Comparison of ENCODE assay signal across 17 mouse cellular contexts in the genomic region with DNA sequence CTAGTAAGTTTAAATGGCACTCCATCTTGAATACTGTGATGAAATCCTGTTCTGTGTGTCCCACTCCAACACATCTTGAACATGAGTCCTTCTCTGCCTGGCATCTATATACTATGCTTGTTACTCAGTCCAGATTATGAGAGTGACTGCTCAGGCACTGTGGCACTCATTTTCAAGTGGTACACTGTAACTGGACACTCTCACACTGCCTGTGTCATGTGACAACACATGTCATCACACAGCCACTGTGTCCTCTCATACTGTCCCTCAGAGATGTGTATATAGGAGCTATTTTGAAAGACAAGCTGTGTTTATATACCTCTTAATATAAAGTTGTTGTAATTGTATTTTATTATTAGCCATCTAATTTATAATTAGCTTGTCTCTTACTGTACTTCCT.
"Had no signal": no experiment of that assay in that cellular context is flagged by ENCODE, and none has a peak within 500 bp of the region (broad histone marks: within the 10 kb centered on the region; RNA-seq: fewer than 3 reads in every experiment).

No protein-coding gene starts in this region.

- H3K36me3 ChIP-seq: lung, embryonic 15.5 days; midbrain, embryonic 13.5 days; midbrain, embryonic 15.5 days; neural tube, embryonic 12.5 days; stomach, embryonic 15.5 days had no signal

- H3K9me3 ChIP-seq: lung, embryonic 15.5 days; megakaryocyte, embryonic 14.5 days; midbrain, embryonic 15.5 days; neural tube, embryonic 12.5 days; stomach, embryonic 15.5 days had no signal

- DNase-seq: lung, adult 2 months; lung, postnatal 14 days; lung, postnatal 36 days; right cerebral cortex, postnatal 14 days; thymus, adult 2 months; thymus, postnatal 25 days; thymus, postnatal 4 days had no signal

- ATAC-seq: lung, postnatal 0 days; midbrain, embryonic 13.5 days; midbrain, embryonic 15.5 days had no signal

- H3K27me3 ChIP-seq: lung, embryonic 15.5 days; megakaryocyte, embryonic 14.5 days; midbrain, embryonic 13.5 days; midbrain, embryonic 15.5 days; neural tube, embryonic 12.5 days; stomach, embryonic 15.5 days had no signal

- H3K4me1 ChIP-seq: lung, embryonic 15.5 days; megakaryocyte, embryonic 14.5 days; midbrain, embryonic 13.5 days; midbrain, embryonic 15.5 days; neural tube, embryonic 12.5 days had no signal

- H3K27ac ChIP-seq: lung, embryonic 15.5 days; macrophage; midbrain, embryonic 13.5 days; midbrain, embryonic 15.5 days; neural tube, embryonic 12.5 days; stomach, embryonic 15.5 days; stomach, postnatal 0 days had no signal

- H3K9ac ChIP-seq: lung, embryonic 15.5 days; midbrain, embryonic 13.5 days; midbrain, embryonic 15.5 days; neural tube, embryonic 12.5 days; stomach, embryonic 15.5 days had no signal

- H3K4me2 ChIP-seq: lung, embryonic 15.5 days; midbrain, embryonic 11.5 days; midbrain, embryonic 13.5 days; midbrain, embryonic 15.5 days; neural tube, embryonic 12.5 days; stomach, embryonic 15.5 days had no signal

- H3K4me3 ChIP-seq: lung, embryonic 15.5 days; megakaryocyte, embryonic 14.5 days; midbrain, embryonic 13.5 days; midbrain, embryonic 15.5 days; neural tube, embryonic 12.5 days; stomach, embryonic 15.5 days had no signal
